26 mouse cellular contexts compared by ENCODE assay signal in the genomic region with DNA sequence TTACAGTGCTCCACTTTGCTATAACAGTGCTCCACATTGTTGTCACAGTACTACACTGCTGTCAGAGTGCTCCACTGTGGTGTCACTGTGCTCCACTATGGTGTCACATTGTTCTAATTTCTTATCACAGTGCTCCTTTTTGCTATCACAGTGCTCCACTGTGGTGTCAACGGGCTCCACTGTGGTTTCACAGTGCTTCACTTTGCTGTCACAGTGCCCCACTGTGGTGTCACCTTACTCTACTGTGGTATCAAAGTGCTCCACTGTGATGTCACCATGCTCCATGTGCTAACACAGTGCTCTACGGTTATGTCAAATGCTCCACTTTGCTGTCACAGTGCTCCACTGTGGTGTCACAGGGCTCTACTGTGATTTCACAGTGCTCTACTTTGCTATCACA.
DNase-seq lines count a peak whose midpoint lies in the region; ATAC-seq and TF ChIP-seq lines count a peak whose summit lies in the region.
"Had no signal": no experiment of that assay in that cellular context is flagged by ENCODE, and none has a peak within 500 bp of the region (broad histone marks: within the 10 kb centered on the region; RNA-seq: fewer than 3 reads in every experiment).

No protein-coding gene starts in this region.

- H3K4me2 ChIP-seq in limb, embryonic 11.5 days (ENCODE audit: low read depth, severe bottlenecking), result no peak overlapping the region
- H3K4me2 ChIP-seq in stomach, postnatal 0 days (replicated peaks; ENCODE audit: low read depth), result no peak overlapping the region
- H3K4me2 ChIP-seq: embryonic facial prominence, embryonic 13.5 days; forebrain, embryonic 12.5 days; forebrain, embryonic 15.5 days; heart, embryonic 13.5 days; hindbrain, embryonic 12.5 days had no signal

- DNase-seq in limb, embryonic 11.5 days (ENCODE audit: low spot score), result peak; percentile 19
- DNase-seq in limb, embryonic 10.5 days (ENCODE audit: low spot score), result no peak
- peak; percentile 2 for DNase-seq in right cerebral cortex, postnatal 25 days
- no peak for DNase-seq in right cerebral cortex, postnatal 4 days
- DNase-seq in thymus, postnatal 25 days, result peak; percentile 1
- DNase-seq in thymus, adult 18-20 months, result no peak
- DNase-seq in stomach, postnatal 0 days (ENCODE audit: low spot score), result peak; percentile 7
- DNase-seq in cerebellum, adult 2 months, result no peak
- DNase-seq: adrenal gland, adult 2 months; adrenal gland, postnatal 14 days; cerebellum, adult 11 months; cerebellum, adult 8-10 months; cerebellum, postnatal 10 days; cerebellum, postnatal 36 days; embryo, embryonic 11 days; gastrocnemius, postnatal 25 days; heart, adult 18-20 months; heart, postnatal 14 days had no signal

- H3K9me3 ChIP-seq in limb, embryonic 11.5 days (ENCODE audit: control insufficient read depth, low read length), result no peaks in the 10 kb centered on the region
- no peaks in the 10 kb centered on the region for H3K9me3 ChIP-seq in limb, embryonic 10.5 days (replicated peaks)
- H3K9me3 ChIP-seq in stomach, postnatal 0 days (ENCODE audit: control insufficient read depth, low read length), result no peaks in the 10 kb centered on the region
- H3K9me3 ChIP-seq: embryonic facial prominence, embryonic 13.5 days; forebrain, embryonic 12.5 days; forebrain, embryonic 15.5 days; heart, embryonic 13.5 days; hindbrain, embryonic 12.5 days had no signal

- H3K9ac ChIP-seq in limb, embryonic 11.5 days (ENCODE audit: low read length), result no peak overlapping the region
- no peak overlapping the region for H3K9ac ChIP-seq in stomach, postnatal 0 days (ENCODE audit: low read length)
- H3K9ac ChIP-seq: embryonic facial prominence, embryonic 13.5 days; forebrain, embryonic 12.5 days; forebrain, embryonic 15.5 days; heart, embryonic 13.5 days; hindbrain, embryonic 12.5 days had no signal

- ATAC-seq in limb, embryonic 11.5 days (ENCODE audit: insufficient number of reproducible peaks, low FRiP score, low TSS enrichment, low read depth), result no peak
- no peak for ATAC-seq in stomach, postnatal 0 days (ENCODE audit: low FRiP score, low TSS enrichment)
- ATAC-seq: CD4-positive, CD25-positive, alpha-beta regulatory T cell, adult 4 months; forebrain, embryonic 15.5 days had no signal

- TF ChIP-seq CTCF in stomach, postnatal 0 days (IDR thresholded peaks at IDR 0.05; ENCODE audit: low read depth), result no peak
- no peak for TF ChIP-seq CTCF in cerebellum, adult 2 months (IDR thresholded peaks at IDR 0.05; ENCODE audit: borderline replicate concordance, insufficient read depth, low read depth, low read length)

- 87% methylated on average over 2 of the region's 2 CpGs for WGBS in limb, embryonic 11.5 days
- WGBS in limb, embryonic 10.5 days, result 90% methylated on average over 2 of the region's 2 CpGs
- WGBS in stomach, postnatal 0 days, result 78% methylated on average over 2 of the region's 2 CpGs
- 86% methylated on average over 2 of the region's 2 CpGs for WGBS in cerebellum, adult 2 months

- no peak overlapping the region for H3K4me3 ChIP-seq in limb, embryonic 11.5 days (ENCODE audit: low read depth, low read length)
- no peak overlapping the region for H3K4me3 ChIP-seq in limb, embryonic 10.5 days
- H3K4me3 ChIP-seq in stomach, postnatal 0 days (ENCODE audit: low read depth, low read length), result no peak overlapping the region
- no peak overlapping the region for H3K4me3 ChIP-seq in cerebellum, adult 2 months (replicated peaks; ENCODE audit: insufficient read depth, low read depth, low read length)
- H3K4me3 ChIP-seq: embryonic facial prominence, embryonic 10.5 days; embryonic facial prominence, embryonic 13.5 days; erythroblast, embryonic 14.5 days; forebrain, embryonic 12.5 days; forebrain, embryonic 15.5 days; heart, embryonic 13.5 days; hindbrain, embryonic 12.5 days had no signal

- no peak for TF ChIP-seq EP300 in stomach, postnatal 0 days (optimal IDR thresholded peaks at IDR 0.05)

- H3K4me1 ChIP-seq in limb, embryonic 11.5 days (ENCODE audit: control insufficient read depth, insufficient read depth, low read length), result no peaks in the 10 kb centered on the region
- H3K4me1 ChIP-seq in limb, embryonic 10.5 days, result no peaks in the 10 kb centered on the region
- H3K4me1 ChIP-seq in stomach, postnatal 0 days (replicated peaks; ENCODE audit: control insufficient read depth, insufficient read depth), result no peaks in the 10 kb centered on the region
- no peaks in the 10 kb centered on the region for H3K4me1 ChIP-seq in cerebellum, adult 2 months (ENCODE audit: control insufficient read depth, insufficient read depth, low read length)
- H3K4me1 ChIP-seq: embryonic facial prominence, embryonic 10.5 days; embryonic facial prominence, embryonic 13.5 days; forebrain, embryonic 12.5 days; forebrain, embryonic 15.5 days; heart, embryonic 13.5 days; hindbrain, embryonic 12.5 days had no signal

- no peak overlapping the region for H3K27ac ChIP-seq in limb, embryonic 11.5 days (replicated peaks; ENCODE audit: low read depth, low read length)
- no peak overlapping the region for H3K27ac ChIP-seq in limb, embryonic 10.5 days
- H3K27ac ChIP-seq in stomach, postnatal 0 days (replicated peaks), result no peak overlapping the region
- H3K27ac ChIP-seq in cerebellum, adult 2 months (ENCODE audit: insufficient read depth, low read length), result no peak overlapping the region
- H3K27ac ChIP-seq: embryonic facial prominence, embryonic 10.5 days; embryonic facial prominence, embryonic 13.5 days; forebrain, embryonic 12.5 days; forebrain, embryonic 15.5 days; heart, embryonic 13.5 days; hindbrain, embryonic 12.5 days had no signal

- H3K36me3 ChIP-seq in limb, embryonic 11.5 days (ENCODE audit: control insufficient read depth, insufficient read depth, low read length), result no peaks in the 10 kb centered on the region
- H3K36me3 ChIP-seq in limb, embryonic 10.5 days, result no peaks in the 10 kb centered on the region
- H3K36me3 ChIP-seq in stomach, postnatal 0 days (ENCODE audit: control insufficient read depth, insufficient read depth, low read length), result no peaks in the 10 kb centered on the region
- H3K36me3 ChIP-seq: embryonic facial prominence, embryonic 10.5 days; embryonic facial prominence, embryonic 13.5 days; forebrain, embryonic 12.5 days; forebrain, embryonic 15.5 days; heart, embryonic 13.5 days; hindbrain, embryonic 12.5 days had no signal

- H3K27me3 ChIP-seq in limb, embryonic 11.5 days (ENCODE audit: control insufficient read depth, insufficient read depth, low read length), result no peaks in the 10 kb centered on the region
- H3K27me3 ChIP-seq in limb, embryonic 10.5 days (ENCODE audit: low read depth, poor library complexity, severe bottlenecking), result no peaks in the 10 kb centered on the region
- no peaks in the 10 kb centered on the region for H3K27me3 ChIP-seq in stomach, postnatal 0 days (ENCODE audit: control insufficient read depth, insufficient read depth, low read length)
- H3K27me3 ChIP-seq in cerebellum, adult 2 months (ENCODE audit: control insufficient read depth, insufficient read depth, low read length), result no peaks in the 10 kb centered on the region
- H3K27me3 ChIP-seq: embryonic facial prominence, embryonic 13.5 days; forebrain, embryonic 12.5 days; forebrain, embryonic 15.5 days; heart, embryonic 13.5 days; hindbrain, embryonic 12.5 days had no signal

- TF ChIP-seq POLR2A in cerebellum, adult 2 months (IDR thresholded peaks at IDR 0.05; ENCODE audit: borderline replicate concordance, insufficient read depth, low read length), result no peak

Comparison
In these comparisons a context has a peak if more than half of its experiments do, and no peak if none do; other contexts are left out.
1. DNase-seq: peak in limb, embryonic 11.5 days (single experiment), right cerebral cortex, postnatal 25 days (single experiment), thymus, postnatal 25 days (single experiment) and stomach, postnatal 0 days (single experiment); none in limb, embryonic 10.5 days (single experiment), right cerebral cortex, postnatal 4 days (single experiment), thymus, adult 18-20 months (0 of 2) and cerebellum, adult 2 months (0 of 2).